Mouse (Mus musculus) small intestine, adult 2 months (tissue): ENCODE data around the gene Adar.

Source experiments
- CTCF ChIP-seq: fragments of 200-500 bp; IDR thresholded peaks from 2 replicates; pipeline ENCODE4 v1.5.1; 2012; ENCODE audit warnings: low read depth, mild to moderate bottlenecking, control low read depth, inconsistent platforms, low read length, moderate library complexity, mixed read lengths; ENCODE audit not compliant: insufficient replicate concordance, insufficient read length; ENCODE audit errors: extremely low read depth
- POLR2A ChIP-seq: fragments of 200-500 bp; IDR thresholded peaks from 2 replicates; pipeline ENCODE4 v1.6.1; 2012; ENCODE audit warnings: low read depth, mild to moderate bottlenecking, control low read depth, inconsistent platforms, low read length, moderate library complexity

- TF ChIP-seq CTCF = no peak
- TF ChIP-seq POLR2A = no peak
Measured at GRCm38 (mm10) chr3:89704064-89704463, 10.8 kb upstream of the Adar start.
